10 mouse cellular contexts compared by ENCODE assay signal in the genomic region with DNA sequence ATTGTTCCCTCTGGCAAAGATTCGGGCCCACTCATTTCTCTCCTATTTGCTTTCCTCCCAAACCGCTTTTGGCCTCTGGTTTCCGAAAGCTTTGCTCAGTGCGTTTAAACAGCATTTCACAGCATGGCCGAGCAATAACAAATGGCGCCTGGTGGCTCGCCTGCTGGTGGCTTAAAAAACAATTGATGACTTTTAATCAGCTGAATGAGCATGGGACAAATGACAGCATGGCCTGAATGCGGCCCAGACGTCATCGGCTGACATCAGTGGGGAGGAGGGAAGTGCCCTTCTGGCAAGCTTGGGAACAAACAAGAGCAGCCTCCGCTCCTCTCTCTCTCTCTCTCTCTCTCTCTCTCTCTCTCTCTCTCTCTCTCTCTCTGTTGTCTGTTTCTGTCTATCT.
DNase-seq lines count a peak whose midpoint lies in the region; ATAC-seq and TF ChIP-seq lines count a peak whose summit lies in the region.
"Had no signal": no experiment of that assay in that cellular context is flagged by ENCODE, and none has a peak within 500 bp of the region (broad histone marks: within the 10 kb centered on the region; RNA-seq: fewer than 3 reads in every experiment).

No protein-coding gene starts in this region.

- H3K9ac ChIP-seq in forebrain, embryonic 14.5 days (ENCODE audit: low read length): no peak overlapping the region
- no peak overlapping the region for H3K9ac ChIP-seq in hindbrain, embryonic 15.5 days
- H3K9ac ChIP-seq: limb, embryonic 13.5 days; stomach, embryonic 15.5 days had no signal

- H3K36me3 ChIP-seq in forebrain, embryonic 14.5 days (ENCODE audit: control insufficient read depth, insufficient read depth, low read length): no peaks in the 10 kb centered on the region
- H3K36me3 ChIP-seq in hindbrain, embryonic 15.5 days: no peaks in the 10 kb centered on the region
- H3K36me3 ChIP-seq: limb, embryonic 13.5 days; stomach, embryonic 15.5 days had no signal

- WGBS in forebrain, embryonic 14.5 days: 27% methylated on average over 11 of the region's 11 CpGs
- WGBS in hindbrain, embryonic 15.5 days: 11% methylated on average over 11 of the region's 11 CpGs

- peak; percentile 26 to 34 for DNase-seq in left cerebral cortex, adult 2 months (ENCODE audit: extremely low spot score in 1 of 2, low spot score in 2 of 2)
- no peak for DNase-seq in left cerebral cortex, postnatal 36 days (ENCODE audit: low spot score in 2 of 2)
- DNase-seq in forebrain, embryonic 14.5 days (ENCODE audit: low spot score): peak; percentile 74
- peak; percentile 46 to 59 for DNase-seq in lung, postnatal 4 days
- DNase-seq in urinary bladder, adult 2 months (ENCODE audit: low spot score): no peak
- DNase-seq in spleen, postnatal 10 days (ENCODE audit: low spot score in 2 of 2): no peak
- no peak for DNase-seq in ovary, postnatal 10 days (ENCODE audit: low spot score)

- H3K27ac ChIP-seq in left cerebral cortex, adult 2 months: no peak overlapping the region
- H3K27ac ChIP-seq in forebrain, embryonic 14.5 days (ENCODE audit: low read depth, low read length): peak overlapping the region; percentile 54; the same call in 1 of the 2 replicates
- 0 out of 2 replicates have a peak overlapping the region, but pooled peaks have one; percentile 35 for H3K27ac ChIP-seq in hindbrain, embryonic 15.5 days (replicated peaks)
- H3K27ac ChIP-seq: limb, embryonic 13.5 days; stomach, embryonic 15.5 days had no signal

- H3K27me3 ChIP-seq in forebrain, embryonic 14.5 days (replicated peaks; ENCODE audit: control insufficient read depth, insufficient read depth, low read length): no peaks in the 10 kb centered on the region
- 0 out of 2 replicates have a peak, but pooled peaks cover 8% of the 10 kb centered on the region for H3K27me3 ChIP-seq in hindbrain, embryonic 15.5 days
- H3K27me3 ChIP-seq: stomach, embryonic 15.5 days had no signal

- H3K9me3 ChIP-seq in forebrain, embryonic 14.5 days (replicated peaks; ENCODE audit: control insufficient read depth, low read length): no peaks in the 10 kb centered on the region
- no peaks in the 10 kb centered on the region for H3K9me3 ChIP-seq in hindbrain, embryonic 15.5 days
- H3K9me3 ChIP-seq: limb, embryonic 13.5 days; stomach, embryonic 15.5 days had no signal

- intact Hi-C loops in left cerebral cortex, adult 2 months (cut with DNase I): loop anchor here (5.0 kb wide), 2 partner anchors 51 to 131 kb away; no protein-coding TSS in a partner anchor
- intact Hi-C loops in left cerebral cortex, postnatal 36 days (cut with DNase I): no loop called here

- H3K4me3 ChIP-seq in left cerebral cortex, adult 2 months: no peak overlapping the region
- no peak overlapping the region for H3K4me3 ChIP-seq in forebrain, embryonic 14.5 days (ENCODE audit: low read depth, low read length)
- H3K4me3 ChIP-seq in hindbrain, embryonic 15.5 days: no peak overlapping the region
- H3K4me3 ChIP-seq: limb, embryonic 13.5 days; stomach, embryonic 15.5 days had no signal

- peak; percentile 57 for ATAC-seq in forebrain, embryonic 14.5 days
- ATAC-seq in hindbrain, embryonic 15.5 days (ENCODE audit: low FRiP score, low read depth): 0 out of 2 replicates have a peak, but pooled peaks have one; percentile 20

- no peak; the same call in 1 of the 2 replicates for TF ChIP-seq CTCF in left cerebral cortex, adult 2 months (IDR thresholded peaks at IDR 0.05)

- no peak overlapping the region for H3K4me2 ChIP-seq in forebrain, embryonic 14.5 days (ENCODE audit: low read length)
- peak overlapping the region; percentile 22; the same call in 1 of the 2 replicates for H3K4me2 ChIP-seq in hindbrain, embryonic 15.5 days
- H3K4me2 ChIP-seq: limb, embryonic 13.5 days; stomach, embryonic 15.5 days had no signal

- peaks cover 5% of the 10 kb centered on the region for H3K4me1 ChIP-seq in forebrain, embryonic 14.5 days (ENCODE audit: control insufficient read depth, insufficient read depth, low read length)
- H3K4me1 ChIP-seq in hindbrain, embryonic 15.5 days (replicated peaks): peaks cover 5% of the 10 kb centered on the region
- H3K4me1 ChIP-seq: stomach, embryonic 15.5 days had no signal

Comparison
In these comparisons a context has a peak if more than half of its experiments do, and no peak if none do; other contexts are left out.
1. DNase-seq: peak in left cerebral cortex, adult 2 months (2 of 2), forebrain, embryonic 14.5 days (single experiment) and lung, postnatal 4 days (2 of 2); none in left cerebral cortex, postnatal 36 days (0 of 2), urinary bladder, adult 2 months (single experiment), spleen, postnatal 10 days (0 of 2) and ovary, postnatal 10 days (single experiment).